Mouse (Mus musculus) testis, adult 2 months (tissue): ENCODE data around the gene Ptprd.

Experiments used
- CTCF ChIP-seq: fragments of 200-500 bp; IDR thresholded peaks from 2 replicates; pipeline ENCODE4 v1.5.1; 2012; ENCODE audit warnings: low read depth, mild to moderate bottlenecking, inconsistent platforms, low read length, moderate library complexity; ENCODE audit not compliant: control insufficient read depth, insufficient read depth, insufficient replicate concordance
- POLR2A ChIP-seq: fragments of 200-500 bp; IDR thresholded peaks from 2 replicates; pipeline ENCODE4 v1.6.1; 2012; ENCODE audit warnings: low read depth, mild to moderate bottlenecking, inconsistent platforms, low read length, moderate library complexity; ENCODE audit not compliant: control insufficient read depth

- no peak for TF ChIP-seq CTCF
- no peak for TF ChIP-seq POLR2A
Observed at GRCm38 (mm10) chr4:76137901-76138300, 2073.9 kb downstream of the Ptprd start.
